Mouse (Mus musculus) cerebral cortex, adult 2 months (tissue): ENCODE data around the gene Tnnc1.

ENCODE experiments used
- WGBS: fragments of 180-500 bp; shearing (Covaris S2); methylation state at CpG from one replicate; pipeline ENCODE4 v1.1.7; 2018; 5-methylcytosine and 5-hydroxymethylcytosine counted together

Gene Tnnc1

DNA sequence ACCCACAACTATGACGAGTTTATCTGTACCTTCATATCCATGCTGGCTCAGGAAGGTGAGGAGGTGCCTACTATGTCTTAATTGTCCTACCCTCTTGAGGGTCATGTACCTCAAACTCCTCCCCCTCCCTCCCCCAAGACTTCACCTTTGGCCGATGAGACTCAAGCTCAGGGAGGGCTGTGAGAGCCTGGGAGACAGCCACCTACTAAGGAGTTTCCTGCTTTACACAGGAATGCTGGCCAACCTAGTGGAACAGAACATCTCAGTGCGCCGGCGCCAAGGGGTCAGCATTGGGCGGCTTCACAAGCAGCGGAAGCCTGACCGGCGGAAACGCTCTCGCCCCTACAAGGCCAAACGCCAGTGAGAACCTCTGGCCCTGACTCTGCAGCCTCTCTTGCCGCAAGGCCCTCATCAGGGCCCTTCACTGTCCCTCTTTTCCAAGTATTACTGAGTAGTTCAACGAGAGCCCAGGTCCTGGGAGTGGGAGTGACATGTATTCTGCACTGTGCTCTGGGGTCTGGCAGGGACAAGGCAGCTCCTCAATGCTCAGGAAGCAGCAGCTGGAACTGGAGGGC, 50.5 kb downstream of the Tnnc1 start:
- whole genome bisulfite sequencing: 93% methylated on average over 14 of the region's 14 CpGs

DNA sequence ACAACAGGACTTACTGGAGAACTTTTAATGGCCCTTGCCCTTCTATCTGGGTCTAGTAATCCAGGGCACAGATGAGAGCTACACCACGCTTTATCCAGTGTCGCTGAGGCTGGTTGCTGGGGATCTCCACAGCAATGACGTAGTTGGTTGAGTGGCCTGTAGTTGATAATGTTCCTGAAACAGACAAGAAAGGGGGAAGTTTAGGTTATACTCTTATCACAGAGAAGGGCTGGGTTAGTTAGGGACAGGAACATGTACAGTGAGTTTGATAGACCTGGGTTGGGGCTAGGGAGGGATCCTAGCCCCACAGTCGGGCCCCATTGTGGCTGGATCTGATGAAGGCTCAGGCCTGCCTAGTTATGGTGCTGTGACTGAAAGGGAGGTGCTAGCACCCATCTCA, 52.3 kb downstream of the Tnnc1 start:
- WGBS: 96% methylated on average over 4 of the region's 4 CpGs

DNA sequence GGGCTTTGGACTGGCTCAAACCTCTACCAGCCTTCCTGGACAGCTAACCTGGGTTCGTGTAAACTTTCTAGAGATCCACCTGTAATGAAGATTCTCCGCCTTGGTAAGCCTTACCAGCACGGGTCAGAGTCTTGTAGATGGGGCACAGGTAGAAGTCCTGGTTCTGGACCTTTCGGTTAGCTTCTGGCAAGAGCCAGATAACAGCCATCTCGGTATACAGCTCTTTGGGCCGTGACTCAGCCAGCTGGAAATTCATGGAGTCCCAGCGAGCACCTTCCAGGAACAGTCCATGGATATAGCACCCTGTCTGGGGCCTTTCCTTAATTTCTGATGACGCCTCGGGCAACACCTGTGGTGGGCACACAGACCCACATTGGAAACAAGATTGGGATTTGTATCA, 52.8 kb downstream of the Tnnc1 start:
- WGBS: 94% methylated on average over 9 of the region's 9 CpGs
